19 mouse cellular contexts compared by ENCODE assay signal in genomic region chr7:79212231-79212630, GRCm38 (mm10).
A peak's percentile ranks its signal among the peaks of the same experiment; 100 is the strongest.
DNase-seq lines count a peak whose midpoint lies in the region; ATAC-seq and TF ChIP-seq lines count a peak whose summit lies in the region.
"Had no signal": no experiment of that assay in that cellular context is flagged by ENCODE, and none has a peak within 500 bp of the region (broad histone marks: within the 10 kb centered on the region; RNA-seq: fewer than 3 reads in every experiment).

No protein-coding gene starts in this region.

- no peaks in the 10 kb centered on the region for H3K36me3 ChIP-seq in intestine, embryonic 14.5 days (ENCODE audit: control insufficient read depth, insufficient read depth, low read length)
- H3K36me3 ChIP-seq in intestine, embryonic 16.5 days (ENCODE audit: control insufficient read depth, insufficient read depth, low read length): no peaks in the 10 kb centered on the region
- no peaks in the 10 kb centered on the region for H3K36me3 ChIP-seq in stomach, embryonic 14.5 days (ENCODE audit: control insufficient read depth, insufficient read depth, low read length)
- H3K36me3 ChIP-seq in stomach, postnatal 0 days (ENCODE audit: control insufficient read depth, insufficient read depth, low read length): no peaks in the 10 kb centered on the region
- no peaks in the 10 kb centered on the region for H3K36me3 ChIP-seq in kidney, embryonic 15.5 days
- H3K36me3 ChIP-seq: embryonic facial prominence, embryonic 12.5 days; forebrain, embryonic 15.5 days; heart, embryonic 13.5 days had no signal

- WGBS in intestine, embryonic 14.5 days: 80% methylated on average over 3 of the region's 3 CpGs
- WGBS in intestine, embryonic 16.5 days: 87% methylated on average over 3 of the region's 3 CpGs
- WGBS in stomach, embryonic 14.5 days: 91% methylated on average over 3 of the region's 3 CpGs
- 100% methylated on average over 3 of the region's 3 CpGs for WGBS in stomach, postnatal 0 days
- 74% methylated on average over 3 of the region's 3 CpGs for WGBS in kidney, embryonic 15.5 days

- no peak for ATAC-seq in intestine, embryonic 14.5 days (replicated peaks; ENCODE audit: low FRiP score, low TSS enrichment, low read depth)
- no peak for ATAC-seq in intestine, embryonic 16.5 days
- no peak for ATAC-seq in stomach, embryonic 14.5 days (ENCODE audit: insufficient number of reproducible peaks, insufficient read depth, low FRiP score, low read depth)
- ATAC-seq in stomach, postnatal 0 days (ENCODE audit: low FRiP score, low TSS enrichment): no peak
- no peak for ATAC-seq in kidney, embryonic 15.5 days (replicated peaks; ENCODE audit: low FRiP score)
- ATAC-seq: forebrain, embryonic 15.5 days; inflammation-experienced regulatory T-cells, adult 6 months had no signal

- H3K4me2 ChIP-seq in intestine, embryonic 14.5 days (ENCODE audit: low read length): no peak overlapping the region
- H3K4me2 ChIP-seq in intestine, embryonic 16.5 days (ENCODE audit: low read depth, low read length): no peak overlapping the region
- no peak overlapping the region for H3K4me2 ChIP-seq in stomach, embryonic 14.5 days (replicated peaks; ENCODE audit: low read depth, low read length)
- H3K4me2 ChIP-seq in stomach, postnatal 0 days (replicated peaks; ENCODE audit: low read depth): no peak overlapping the region
- no peak overlapping the region for H3K4me2 ChIP-seq in kidney, embryonic 15.5 days
- H3K4me2 ChIP-seq: embryonic facial prominence, embryonic 12.5 days; forebrain, embryonic 15.5 days had no signal

- 0 out of 2 replicates have a peak overlapping the region, but pooled peaks have one; percentile 81 for H3K27ac ChIP-seq in intestine, embryonic 14.5 days (ENCODE audit: low read depth)
- no peak overlapping the region for H3K27ac ChIP-seq in intestine, embryonic 16.5 days (ENCODE audit: low read length)
- H3K27ac ChIP-seq in stomach, embryonic 14.5 days (ENCODE audit: low read length): peak overlapping the region; percentile 69; the same call in 1 of the 2 replicates
- H3K27ac ChIP-seq in stomach, postnatal 0 days (replicated peaks): no peak overlapping the region; the same call in 1 of the 2 replicates
- H3K27ac ChIP-seq in kidney, embryonic 15.5 days: no peak overlapping the region
- H3K27ac ChIP-seq: embryonic facial prominence, embryonic 12.5 days; forebrain, embryonic 15.5 days had no signal

- H3K27me3 ChIP-seq in intestine, embryonic 14.5 days (replicated peaks; ENCODE audit: control insufficient read depth, insufficient read depth, low read length): no peaks in the 10 kb centered on the region
- H3K27me3 ChIP-seq in intestine, embryonic 16.5 days (replicated peaks; ENCODE audit: control insufficient read depth, insufficient read depth, low read length): no peaks in the 10 kb centered on the region
- H3K27me3 ChIP-seq in stomach, embryonic 14.5 days (ENCODE audit: control insufficient read depth, insufficient read depth, low read length): no peaks in the 10 kb centered on the region
- H3K27me3 ChIP-seq in stomach, postnatal 0 days (ENCODE audit: control insufficient read depth, insufficient read depth, low read length): no peaks in the 10 kb centered on the region
- no peaks in the 10 kb centered on the region for H3K27me3 ChIP-seq in kidney, embryonic 15.5 days
- H3K27me3 ChIP-seq: embryonic facial prominence, embryonic 12.5 days; forebrain, embryonic 15.5 days; heart, embryonic 13.5 days had no signal

- DNase-seq in intestine, embryonic 14.5 days (ENCODE audit: low spot score): no peak
- DNase-seq in stomach, postnatal 0 days (ENCODE audit: low spot score): no peak
- peak; percentile 75 for DNase-seq in R1 (ENCODE audit: low read depth, low spot score)
- no peak for DNase-seq in adrenal gland, postnatal 36 days
- DNase-seq in Muller cell, postnatal 12 days (ENCODE audit: inconsistent ontology term): no peak
- DNase-seq: adrenal gland, postnatal 10 days; cerebellum, adult 11-12 months; cerebellum, adult 9-10 months; cerebellum, postnatal 25 days; gastrocnemius, postnatal 10 days; heart, adult 18-20 months; heart, postnatal 36 days had no signal

- TF ChIP-seq CTCF in stomach, postnatal 0 days (IDR thresholded peaks at IDR 0.05; ENCODE audit: low read depth): no peak

- H3K9ac ChIP-seq in intestine, embryonic 14.5 days (ENCODE audit: low read length): no peak overlapping the region
- H3K9ac ChIP-seq in intestine, embryonic 16.5 days (ENCODE audit: low read depth, low read length): no peak overlapping the region
- no peak overlapping the region for H3K9ac ChIP-seq in stomach, embryonic 14.5 days (replicated peaks; ENCODE audit: low read depth, low read length)
- no peak overlapping the region for H3K9ac ChIP-seq in stomach, postnatal 0 days (ENCODE audit: low read length)
- H3K9ac ChIP-seq in kidney, embryonic 15.5 days: no peak overlapping the region
- H3K9ac ChIP-seq: embryonic facial prominence, embryonic 12.5 days; forebrain, embryonic 15.5 days had no signal

- peaks cover 22% of the 10 kb centered on the region for H3K4me1 ChIP-seq in intestine, embryonic 14.5 days (replicated peaks; ENCODE audit: control insufficient read depth, insufficient read depth, low read length)
- H3K4me1 ChIP-seq in intestine, embryonic 16.5 days (ENCODE audit: control insufficient read depth, insufficient read depth, low read length): peaks cover 15% of the 10 kb centered on the region
- peaks cover 22% of the 10 kb centered on the region for H3K4me1 ChIP-seq in stomach, embryonic 14.5 days (ENCODE audit: control insufficient read depth, insufficient read depth, low read length)
- no peaks in the 10 kb centered on the region for H3K4me1 ChIP-seq in stomach, postnatal 0 days (replicated peaks; ENCODE audit: control insufficient read depth, insufficient read depth)
- peaks cover 24% of the 10 kb centered on the region for H3K4me1 ChIP-seq in kidney, embryonic 15.5 days

- no peak for TF ChIP-seq EP300 in stomach, postnatal 0 days (optimal IDR thresholded peaks at IDR 0.05)

- H3K4me3 ChIP-seq in intestine, embryonic 14.5 days (ENCODE audit: low read depth, low read length): no peak overlapping the region
- H3K4me3 ChIP-seq in intestine, embryonic 16.5 days (ENCODE audit: low read length): no peak overlapping the region
- H3K4me3 ChIP-seq in stomach, embryonic 14.5 days (ENCODE audit: low read depth, low read length): no peak overlapping the region
- H3K4me3 ChIP-seq in stomach, postnatal 0 days (ENCODE audit: low read depth, low read length): no peak overlapping the region
- H3K4me3 ChIP-seq in kidney, embryonic 15.5 days (replicated peaks): no peak overlapping the region
- H3K4me3 ChIP-seq: embryonic facial prominence, embryonic 12.5 days; forebrain, embryonic 15.5 days; heart, embryonic 13.5 days had no signal

- H3K9me3 ChIP-seq in intestine, embryonic 14.5 days (ENCODE audit: control insufficient read depth, low read length): 0 out of 2 replicates have a peak, but pooled peaks cover 2% of the 10 kb centered on the region
- H3K9me3 ChIP-seq in intestine, embryonic 16.5 days (ENCODE audit: control insufficient read depth, low read length): no peaks in the 10 kb centered on the region
- no peaks in the 10 kb centered on the region; the same call in 1 of the 2 replicates for H3K9me3 ChIP-seq in stomach, embryonic 14.5 days (ENCODE audit: control insufficient read depth, low read depth, low read length)
- H3K9me3 ChIP-seq in stomach, postnatal 0 days (ENCODE audit: control insufficient read depth, low read length): no peaks in the 10 kb centered on the region
- no peaks in the 10 kb centered on the region for H3K9me3 ChIP-seq in kidney, embryonic 15.5 days (replicated peaks)
- H3K9me3 ChIP-seq: embryonic facial prominence, embryonic 12.5 days; forebrain, embryonic 15.5 days had no signal

Comparison
In these comparisons a context has a peak if more than half of its experiments do, and no peak if none do; other contexts are left out.
1. H3K27ac ChIP-seq: peak in intestine, embryonic 14.5 days (single experiment) and stomach, embryonic 14.5 days (single experiment); none in intestine, embryonic 16.5 days (single experiment), stomach, postnatal 0 days (single experiment) and kidney, embryonic 15.5 days (single experiment).